In the genomic region with DNA sequence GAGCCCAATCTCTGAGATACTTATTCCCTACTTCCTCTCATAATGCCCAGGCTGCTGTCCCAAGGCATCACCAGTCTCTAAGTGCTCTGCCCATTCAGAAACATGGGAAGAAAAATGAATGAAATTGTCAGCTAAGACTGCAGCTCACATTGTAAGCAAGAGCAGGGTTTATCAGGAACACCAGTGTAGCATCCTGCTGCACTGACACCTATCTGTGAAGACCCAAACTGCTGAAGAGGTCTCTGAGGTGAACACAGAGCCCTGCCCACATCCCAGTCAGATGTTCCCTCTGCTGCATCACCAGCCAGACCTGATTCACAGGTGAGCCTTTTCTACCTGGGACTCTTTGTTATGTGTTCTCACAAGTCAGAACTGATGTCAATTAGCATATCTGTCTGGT, we compare ENCODE assay signal across 18 mouse cellular contexts. TPM values are rescaled to one million over a fixed set of nuclear protein-coding genes. Genes with fewer than 3 reads are reported as not detected.
A peak's percentile ranks its signal among the peaks of the same experiment; 100 is the strongest.
DNase-seq lines count a peak whose midpoint lies in the region; ATAC-seq and TF ChIP-seq lines count a peak whose summit lies in the region.
"Had no signal": no experiment of that assay in that cellular context is flagged by ENCODE, and none has a peak within 500 bp of the region (broad histone marks: within the 10 kb centered on the region; RNA-seq: fewer than 3 reads in every experiment).

No protein-coding gene starts in this region.

- H3K36me3 ChIP-seq in forebrain, postnatal 0 days (ENCODE audit: insufficient read depth), result no peaks in the 10 kb centered on the region
- H3K36me3 ChIP-seq in neural tube, embryonic 12.5 days, result no peaks in the 10 kb centered on the region
- H3K36me3 ChIP-seq: heart, embryonic 10.5 days had no signal

- peak overlapping the region; percentile 92 for H3K4me2 ChIP-seq in forebrain, postnatal 0 days (ENCODE audit: low read depth)
- peak overlapping the region; percentile 89 for H3K4me2 ChIP-seq in neural tube, embryonic 12.5 days (replicated peaks)

- peaks cover 28% of the 10 kb centered on the region; the same call in 1 of the 2 replicates for H3K4me1 ChIP-seq in forebrain, postnatal 0 days (ENCODE audit: insufficient read depth)
- H3K4me1 ChIP-seq in neural tube, embryonic 12.5 days, result peaks cover 23% of the 10 kb centered on the region; the same call in 1 of the 2 replicates

- intact Hi-C loops in left cerebral cortex, adult 2 months (cut with DNase I), result no loop called here
- intact Hi-C loops in left cerebral cortex, postnatal 14 days (cut with DNase I), result loop anchor here (5.0 kb wide), 1 partner anchor 66 kb away; no protein-coding TSS in a partner anchor

- DNase-seq in cerebellum, postnatal 10 days, result peak; percentile 26 to 45
- no peak for DNase-seq in left cerebral cortex, adult 2 months (ENCODE audit: extremely low spot score in 1 of 2, low spot score in 2 of 2)
- no peak for DNase-seq in left cerebral cortex, postnatal 14 days (ENCODE audit: low spot score in 2 of 2)
- DNase-seq in forebrain, postnatal 0 days, result no peak
- no peak for DNase-seq in spleen, postnatal 14 days (ENCODE audit: low spot score in 2 of 2)
- DNase-seq in thymus, postnatal 36 days, result no peak
- DNase-seq: cerebellum, adult 18-20 months; embryo, embryonic 11 days; gastrocnemius, postnatal 36 days; kidney, adult 2 months; kidney, postnatal 36 days; lung, postnatal 14 days had no signal

- H3K9me3 ChIP-seq in forebrain, postnatal 0 days (ENCODE audit: low read length), result no peaks in the 10 kb centered on the region
- H3K9me3 ChIP-seq in neural tube, embryonic 12.5 days, result no peaks in the 10 kb centered on the region
- H3K9me3 ChIP-seq: heart, embryonic 10.5 days had no signal

- H3K27me3 ChIP-seq in forebrain, postnatal 0 days (ENCODE audit: insufficient read depth, low read length), result no peaks in the 10 kb centered on the region
- H3K27me3 ChIP-seq in neural tube, embryonic 12.5 days (replicated peaks), result peaks cover 19% of the 10 kb centered on the region

- H3K4me3 ChIP-seq in left cerebral cortex, adult 2 months, result peak overlapping the region; percentile 53
- H3K4me3 ChIP-seq in forebrain, postnatal 0 days (ENCODE audit: low read depth, low read length), result peak overlapping the region; percentile 74
- H3K4me3 ChIP-seq in neural tube, embryonic 12.5 days, result peak overlapping the region; percentile 19
- H3K4me3 ChIP-seq: heart, embryonic 10.5 days had no signal

- ATAC-seq in cerebellum, adult (ENCODE audit: insufficient number of reproducible peaks, low FRiP score, low TSS enrichment), result no peak
- ATAC-seq in forebrain, postnatal 0 days, result no peak
- ATAC-seq in neural tube, embryonic 12.5 days (ENCODE audit: low FRiP score, low read depth), result no peak
- ATAC-seq: Patski had no signal

- TF ChIP-seq CTCF in left cerebral cortex, adult 2 months (IDR thresholded peaks at IDR 0.05), result peak; percentile 24
- TF ChIP-seq CTCF in forebrain, postnatal 0 days (IDR thresholded peaks at IDR 0.05; ENCODE audit: low read depth), result peak; percentile 55

- H3K9ac ChIP-seq in forebrain, postnatal 0 days, result peak overlapping the region; percentile 37; the same call in 1 of the 2 replicates
- no peak overlapping the region for H3K9ac ChIP-seq in neural tube, embryonic 12.5 days
- H3K9ac ChIP-seq: liver, embryonic 14.5 days had no signal

- H3K27ac ChIP-seq in left cerebral cortex, adult 2 months, result no peak overlapping the region
- H3K27ac ChIP-seq in forebrain, postnatal 0 days (ENCODE audit: low read depth, low read length), result no peak overlapping the region
- no peak overlapping the region for H3K27ac ChIP-seq in neural tube, embryonic 12.5 days
- H3K27ac ChIP-seq: heart, embryonic 10.5 days; liver, embryonic 14.5 days had no signal

RNA-seq across cellular contexts. Expression of a gene that starts 3.3 kb away (rescaled TPM):
- 10 to 100 TPM; 17.9 to 22.6 TPM for total RNA-seq in left cerebral cortex, adult 2 months (2021)
- 10 to 100 TPM; 38.4 to 40.4 TPM for total RNA-seq in left cerebral cortex, postnatal 14 days (2021)
- total RNA-seq in forebrain, postnatal 0 days (2014; rRNA removed), result 31.2 and 33.2 TPM in 2 replicates
- 6.5 and 9.4 TPM in 2 replicates for polyA plus RNA-seq in forebrain, postnatal 0 days (2015; fragmentation: Nextera tagmentation; extraction: Ambion mirVana)
- 5.3 and 5.8 TPM in 2 replicates for polyA plus RNA-seq in neural tube, embryonic 12.5 days (2016; fragmentation: Nextera tagmentation; extraction: Ambion mirVana)
- total RNA-seq: heart, postnatal 25 days had no signal
- polyA plus RNA-seq: heart, embryonic 10.5 days; liver, embryonic 14.5 days had no signal

RNA-seq across cellular contexts. Expression of a gene that starts 49.6 kb away (rescaled TPM):
- total RNA-seq in left cerebral cortex, adult 2 months (2021), result 10 to 100 TPM; 69.0 to 72.4 TPM
- 10 to 100 TPM; 51.9 to 54.1 TPM for total RNA-seq in left cerebral cortex, postnatal 14 days (2021)
- total RNA-seq in forebrain, postnatal 0 days (2014; rRNA removed), result 40.9 and 43.7 TPM in 2 replicates
- 16.2 and 19.0 TPM in 2 replicates for polyA plus RNA-seq in forebrain, postnatal 0 days (2015; fragmentation: Nextera tagmentation; extraction: Ambion mirVana)
- polyA plus RNA-seq in neural tube, embryonic 12.5 days (2016; fragmentation: Nextera tagmentation; extraction: Ambion mirVana), result 28.1 and 30.9 TPM in 2 replicates

Comparison
In these comparisons a context has a peak if more than half of its experiments do, and no peak if none do; other contexts are left out.
1. DNase-seq: peak in cerebellum, postnatal 10 days (2 of 2); none in left cerebral cortex, adult 2 months (0 of 2), left cerebral cortex, postnatal 14 days (0 of 2), forebrain, postnatal 0 days (single experiment), spleen, postnatal 14 days (0 of 2) and thymus, postnatal 36 days (0 of 2).
2. H3K4me3 ChIP-seq: peak in every context shown above with its lines; median percentile 74 in forebrain, postnatal 0 days; 53 in left cerebral cortex, adult 2 months; 19 in neural tube, embryonic 12.5 days.